Mouse (Mus musculus) thymus, adult 18-20 months (tissue): ENCODE results near the gene Thpo.

Source experiments
- DNase-seq, 2 experiments: peaks; one replicate each; pipeline ENCODE4 v3.0.0; 2022; ENCODE audit warnings: mixed read lengths in 2 of 2

The Thpo gene

GRCm38 (mm10) chr16:20733731-20734730 lies at the start of gene Thpo:
Gene Thpo (minus strand): TSS chr16:20734511.
- DNase-seq = no peak

GRCm38 (mm10) chr16:20783891-20784290 lies 49.6 kb upstream of the Thpo start:
- no peak for DNase-seq

GRCm38 (mm10) chr16:20781101-20781630 lies 46.9 kb upstream of the Thpo start:
- DNase-seq = no peak

- DNase-seq = no peak
Observed at GRCm38 (mm10) chr16:20779846-20780245, 45.5 kb upstream of the Thpo start.

GRCm38 (mm10) chr16:20775021-20775420 lies 40.7 kb upstream of the Thpo start:
- no peak for DNase-seq

- DNase-seq = peak; percentile 5 to 8
Observed at GRCm38 (mm10) chr16:20765244-20765643, 30.9 kb upstream of the Thpo start.

GRCm38 (mm10) chr16:20761681-20762080 lies 27.4 kb upstream of the Thpo start:
- no peak for DNase-seq

GRCm38 (mm10) chr16:20757385-20757784 lies 23.1 kb upstream of the Thpo start:
- no peak for DNase-seq

GRCm38 (mm10) chr16:20756052-20756451 lies 21.7 kb upstream of the Thpo start:
- DNase-seq = no peak

- DNase-seq = no peak
Observed at GRCm38 (mm10) chr16:20750518-20750917, 16.2 kb upstream of the Thpo start.

- no peak for DNase-seq
Observed at GRCm38 (mm10) chr16:20746641-20747040, 12.3 kb upstream of the Thpo start.

GRCm38 (mm10) chr16:20739845-20740244 lies 5.5 kb upstream of the Thpo start:
- no peak for DNase-seq

GRCm38 (mm10) chr16:20736823-20737222 lies 2.5 kb upstream of the Thpo start:
- no peak for DNase-seq

GRCm38 (mm10) chr16:20736168-20736567 lies 1.9 kb upstream of the Thpo start:
- DNase-seq = no peak

- no peak for DNase-seq
Observed at GRCm38 (mm10) chr16:20735651-20736050, 1.3 kb upstream of the Thpo start.

GRCm38 (mm10) chr16:20732925-20733730 lies 1.2 kb downstream of the Thpo start, which contains the start of gene Chrd:
Gene Chrd (plus strand): TSS chr16:20733127.
- no peak for DNase-seq

- DNase-seq = no peak
Observed at GRCm38 (mm10) chr16:20732251-20732924, 1.9 kb downstream of the Thpo start.

GRCm38 (mm10) chr16:20731688-20732087 lies 2.6 kb downstream of the Thpo start:
- DNase-seq = no peak

- no peak for DNase-seq
Observed at GRCm38 (mm10) chr16:20730293-20730711, 4.0 kb downstream of the Thpo start.

- no peak for DNase-seq
Observed at GRCm38 (mm10) chr16:20726384-20726783, 7.9 kb downstream of the Thpo start.

- DNase-seq = no peak
Observed at GRCm38 (mm10) chr16:20725750-20726149, 8.6 kb downstream of the Thpo start.

GRCm38 (mm10) chr16:20725321-20725720 lies 9.0 kb downstream of the Thpo start:
- DNase-seq = no peak

GRCm38 (mm10) chr16:20724338-20724748 lies 10.0 kb downstream of the Thpo start:
- DNase-seq = no peak
